Mouse (Mus musculus) heart, embryonic 15.5 days (tissue): ENCODE data around the gene Gstm4. TPM values are rescaled to one million over a fixed set of nuclear protein-coding genes. Genes with fewer than 3 reads are reported as not detected.
"Not testable (repeated sequence)": the region's sequence is repeated elsewhere in the genome, so short reads cannot be mapped to it uniquely, and the experiment has no call there.

Source experiments
- ATAC-seq: fragments of 200-750 bp; cut with Nextera tagmentation; replicated peaks from 2 replicates; pipeline ENCODE4 v1.8.0; 2017; ENCODE audit warnings: low read depth, moderate TSS enrichment; ENCODE audit not compliant: insufficient number of reproducible peaks, insufficient read depth, low FRiP score
- H3K27ac ChIP-seq: fragments of 300-500 bp; sonication (generic); 2 replicates; pipeline ENCODE4 v1.5.1; 2015; ENCODE audit warnings: mild to moderate bottlenecking, inconsistent platforms
- H3K27me3 ChIP-seq: fragments of 300-500 bp; sonication (generic); 2 replicates; pipeline ENCODE4 v1.6.1; 2015; ENCODE audit warnings: inconsistent platforms
- H3K36me3 ChIP-seq: fragments of 300-500 bp; sonication (generic); 2 replicates; pipeline ENCODE4 v1.6.1; 2015; ENCODE audit warnings: mild to moderate bottlenecking, inconsistent platforms
- H3K4me1 ChIP-seq: fragments of 300-500 bp; sonication (generic); replicated peaks from 2 replicates; pipeline ENCODE4 v1.6.1; 2015; ENCODE audit warnings: inconsistent platforms
- H3K4me2 ChIP-seq: fragments of 300-500 bp; sonication (generic); 2 replicates; pipeline ENCODE4 v1.6.1; 2015; ENCODE audit warnings: inconsistent platforms, mild to moderate bottlenecking, moderate library complexity
- H3K4me3 ChIP-seq: fragments of 300-500 bp; sonication (generic); 2 replicates; pipeline ENCODE4 v1.5.1; 2015; ENCODE audit warnings: mild to moderate bottlenecking, inconsistent platforms
- H3K9ac ChIP-seq: fragments of 300-500 bp; sonication (generic); 2 replicates; pipeline ENCODE4 v1.6.1; 2015; ENCODE audit warnings: mild to moderate bottlenecking, inconsistent platforms
- H3K9me3 ChIP-seq: fragments of 300-500 bp; sonication (generic); replicated peaks from 2 replicates; pipeline ENCODE4 v1.6.1; 2016; ENCODE audit warnings: inconsistent platforms
- WGBS: fragments of 180-500 bp; shearing (Covaris S2); methylation state at CpG from one replicate; pipeline ENCODE4 v1.1.7; 2015; ENCODE audit warnings: mixed read lengths; 5-methylcytosine and 5-hydroxymethylcytosine counted together
- polyA plus RNA-seq: library from polyadenylated mRNA; unstranded; fragments of >200 nt; fragmentation: Nextera tagmentation; extraction: Ambion mirVana; gene quantifications from 2 replicates; pipeline ENCODE4 v1.2.1, GENCODE M21; 2015

Gene Gstm4
- polyA plus RNA-seq, 1 experiment from 2014 or later: 12.9 TPM

DNA sequence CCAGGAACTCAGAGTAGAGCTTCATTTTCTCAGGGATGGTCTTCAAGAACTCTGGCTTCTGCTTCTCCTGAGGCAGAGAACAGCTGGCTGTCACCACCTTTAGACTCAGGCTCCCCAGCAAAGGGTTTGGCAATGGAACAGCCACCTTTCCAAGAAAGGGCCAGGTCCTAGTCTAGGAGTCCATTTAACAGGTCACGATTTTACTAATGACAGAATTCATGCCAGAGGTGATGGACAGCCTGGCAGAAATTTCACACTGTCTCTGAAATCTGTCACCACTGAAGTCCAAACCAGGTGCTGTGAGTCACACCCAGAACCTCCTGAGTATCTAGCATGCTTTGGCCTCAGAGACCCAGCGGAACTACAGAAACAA is 29.7 kb downstream of the Gstm4 start:
- no peak overlapping the region for H3K9ac ChIP-seq

DNA sequence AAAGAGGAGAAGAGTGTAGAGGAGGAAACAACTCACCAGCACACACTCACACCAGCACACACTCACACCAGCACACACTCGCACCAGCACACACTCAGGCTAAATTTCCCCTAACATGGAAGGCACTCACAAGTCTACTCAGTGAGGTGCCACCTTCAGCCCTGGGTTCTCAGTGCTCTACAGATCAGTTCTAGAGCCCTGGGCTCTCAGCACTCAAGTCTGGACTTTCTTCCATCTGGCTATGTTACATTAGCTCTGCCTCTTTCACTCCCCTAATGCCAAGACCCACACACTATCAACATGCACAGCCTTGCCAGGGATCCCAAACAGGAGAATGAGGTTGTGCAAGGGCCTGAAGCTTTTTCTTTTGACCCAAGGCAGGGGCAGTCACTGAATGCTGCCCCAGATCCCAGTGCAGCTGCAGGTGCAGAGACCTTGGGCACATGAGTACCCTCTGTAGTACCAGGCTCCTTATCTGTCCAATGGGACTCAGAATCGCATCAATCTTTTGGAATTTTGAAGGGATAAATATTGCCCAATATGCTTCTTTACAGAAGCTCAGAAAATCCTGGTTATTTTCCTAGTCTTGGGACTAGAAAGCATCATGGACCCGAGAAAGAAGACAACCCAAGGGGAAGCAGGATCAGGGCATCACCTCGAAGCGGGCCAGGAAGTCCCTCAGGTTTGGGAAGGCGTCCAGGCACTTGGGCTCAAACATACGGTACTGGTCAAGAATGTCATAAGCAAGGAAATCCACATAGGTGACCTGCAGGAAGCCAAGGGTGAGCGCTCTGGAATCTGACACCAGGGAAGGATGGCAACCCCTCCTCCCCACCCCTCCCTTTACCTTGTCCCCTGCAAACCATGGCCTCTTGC is 30.4 kb downstream of the Gstm4 start:
- WGBS: 79% methylated on average over 7 of the region's 8 CpGs
- Histone ChIP-seq H3K27me3 (no peaks in the 10 kb centered on the region), H3K4me1 (peaks cover 37% of the 10 kb centered on the region), H3K4me2 (no peak overlapping the region), H3K36me3 (no peaks in the 10 kb centered on the region), H3K4me3 (no peak overlapping the region), H3K9me3 (no peaks in the 10 kb centered on the region), H3K27ac (no peak overlapping the region), H3K9ac (no peak overlapping the region)
- no peak for ATAC-seq

More for the DNA sequence above, 29.7 kb downstream of the Gstm4 start:
- WGBS: 86% methylated on average over 2 of the region's 2 CpGs
- H3K4me3 ChIP-seq: no peak overlapping the region
- H3K27ac ChIP-seq: no peak overlapping the region
- no peaks in the 10 kb centered on the region for H3K27me3 ChIP-seq
- no peaks in the 10 kb centered on the region for H3K36me3 ChIP-seq
- peaks cover 43% of the 10 kb centered on the region for H3K4me1 ChIP-seq
- H3K4me2 ChIP-seq: no peak overlapping the region
- H3K9me3 ChIP-seq: no peaks in the 10 kb centered on the region
- ATAC-seq: no peak

DNA sequence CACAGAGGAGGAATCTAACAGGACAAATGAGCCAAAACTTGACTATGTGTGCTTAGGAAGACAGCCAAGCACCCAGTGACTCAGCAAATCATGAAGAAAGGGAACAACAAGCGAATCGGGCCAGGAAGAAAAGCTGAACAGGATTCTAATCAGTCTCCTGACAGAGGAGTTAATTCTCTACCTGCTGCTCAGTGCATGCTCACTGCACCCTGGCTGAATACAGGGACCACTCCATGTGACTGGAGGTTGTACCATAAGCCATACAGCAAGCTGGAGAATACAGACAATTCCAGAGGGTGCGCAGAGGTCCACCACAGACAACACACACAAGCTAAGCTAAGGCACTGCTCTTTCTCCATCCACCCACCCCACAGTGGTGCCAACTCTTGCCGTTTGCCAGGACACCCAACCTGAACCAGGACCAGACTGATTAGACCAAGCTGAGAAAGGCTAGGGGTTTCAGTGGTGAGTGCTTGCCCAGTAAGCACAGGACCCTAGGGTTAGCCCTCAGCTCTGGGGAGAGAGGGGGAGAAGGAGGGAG is 31.3 kb downstream of the Gstm4 start:
- no peak overlapping the region for H3K9ac ChIP-seq

DNA sequence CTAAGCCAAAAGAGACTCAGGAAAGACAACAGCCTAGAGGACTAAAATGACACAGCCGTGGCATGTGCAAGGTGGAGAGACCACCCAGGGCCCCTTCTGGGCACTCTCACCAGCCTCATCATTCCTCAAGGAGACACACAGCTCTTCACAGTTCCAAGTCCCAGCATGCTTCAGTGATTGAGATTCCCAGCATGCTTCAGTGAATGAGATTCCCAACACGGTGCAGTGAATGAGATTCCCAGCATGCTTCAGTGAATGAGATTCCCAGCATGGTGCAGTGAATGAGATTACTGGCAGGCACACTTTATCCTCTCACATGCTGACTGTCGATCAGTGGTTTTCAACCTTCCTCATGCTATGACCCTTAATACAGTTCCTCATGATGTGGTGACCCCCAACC is 33.1 kb downstream of the Gstm4 start:
- Histone ChIP-seq H3K4me2 (no peak overlapping the region), H3K27ac (no peak overlapping the region), H3K9ac (no peak overlapping the region), H3K27me3 (no peaks in the 10 kb centered on the region), H3K9me3 (no peaks in the 10 kb centered on the region), H3K4me1 (peaks cover 17% of the 10 kb centered on the region), H3K36me3 (no peaks in the 10 kb centered on the region), H3K4me3 (no peak overlapping the region)
- no peak for ATAC-seq
- 58% methylated on average over 3 of the region's 3 CpGs for WGBS

More for the DNA sequence above, 31.3 kb downstream of the Gstm4 start:
- Histone ChIP-seq H3K4me1 (peaks cover 28% of the 10 kb centered on the region), H3K27me3 (no peaks in the 10 kb centered on the region), H3K27ac (peak overlapping the region; percentile 29; the same call in 1 of the 2 replicates), H3K4me3 (no peak overlapping the region), H3K9me3 (no peaks in the 10 kb centered on the region), H3K4me2 (no peak overlapping the region), H3K36me3 (no peaks in the 10 kb centered on the region)
- 65% methylated on average over 4 of the region's 4 CpGs for WGBS
- ATAC-seq: no peak

DNA sequence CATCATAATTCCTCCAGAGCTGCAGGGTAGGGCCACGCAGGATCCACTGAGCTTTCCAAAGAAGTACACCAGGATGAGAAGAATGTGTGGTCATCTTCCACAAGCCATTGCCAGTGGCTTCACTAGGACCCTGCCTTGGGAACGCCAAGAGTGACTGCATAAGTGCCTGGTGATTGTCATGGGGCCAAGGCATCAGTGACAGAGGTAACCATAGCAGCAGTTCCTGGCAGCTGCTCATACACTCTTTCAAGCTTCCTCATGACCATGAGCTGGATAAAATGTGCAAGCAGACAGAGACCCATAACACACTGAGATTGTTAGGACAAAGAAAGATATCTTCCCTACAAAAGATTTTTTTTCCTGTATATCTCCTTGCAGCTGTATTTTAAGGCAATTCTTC is 34.4 kb downstream of the Gstm4 start:
- no peaks in the 10 kb centered on the region for H3K27me3 ChIP-seq
- no peak overlapping the region for H3K4me3 ChIP-seq
- 0 out of 2 replicates have a peak, but pooled peaks have one; percentile 58 for ATAC-seq
- 42% methylated on average over 2 of the region's 2 CpGs for WGBS
- H3K36me3 ChIP-seq: no peaks in the 10 kb centered on the region
- H3K4me2 ChIP-seq: no peak overlapping the region
- peaks cover 17% of the 10 kb centered on the region for H3K4me1 ChIP-seq
- H3K9ac ChIP-seq: no peak overlapping the region
- no peaks in the 10 kb centered on the region for H3K9me3 ChIP-seq
- no peak overlapping the region for H3K27ac ChIP-seq

DNA sequence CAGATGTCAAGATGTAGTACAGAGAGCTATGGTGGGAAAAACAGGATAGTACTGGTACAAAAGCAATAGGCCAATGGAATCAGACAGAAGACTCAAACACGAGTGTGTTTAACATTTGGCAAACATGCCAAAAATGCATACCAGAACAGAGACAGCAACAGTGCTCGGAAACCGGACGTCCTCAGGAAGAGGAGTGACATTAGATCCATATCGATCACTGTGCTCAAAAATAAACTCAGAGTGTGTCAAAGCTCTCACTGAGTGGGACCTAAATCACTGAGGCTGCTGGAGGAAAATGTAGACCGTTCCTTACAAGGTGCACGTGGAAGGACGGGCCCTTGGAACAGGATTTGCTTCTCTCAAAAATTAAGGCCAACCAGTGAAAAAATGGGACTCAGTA is 42.7 kb downstream of the Gstm4 start:
- Histone ChIP-seq H3K4me2 (no peak overlapping the region), H3K27ac (no peak overlapping the region), H3K27me3 (no peaks in the 10 kb centered on the region), H3K4me3 (no peak overlapping the region), H3K36me3 (no peaks in the 10 kb centered on the region), H3K9me3 (no peaks in the 10 kb centered on the region), H3K4me1 (no peaks in the 10 kb centered on the region), H3K9ac (no peak overlapping the region)
- 65% methylated on average over 8 of the region's 8 CpGs for whole genome bisulfite sequencing
- no peak for ATAC-seq

DNA sequence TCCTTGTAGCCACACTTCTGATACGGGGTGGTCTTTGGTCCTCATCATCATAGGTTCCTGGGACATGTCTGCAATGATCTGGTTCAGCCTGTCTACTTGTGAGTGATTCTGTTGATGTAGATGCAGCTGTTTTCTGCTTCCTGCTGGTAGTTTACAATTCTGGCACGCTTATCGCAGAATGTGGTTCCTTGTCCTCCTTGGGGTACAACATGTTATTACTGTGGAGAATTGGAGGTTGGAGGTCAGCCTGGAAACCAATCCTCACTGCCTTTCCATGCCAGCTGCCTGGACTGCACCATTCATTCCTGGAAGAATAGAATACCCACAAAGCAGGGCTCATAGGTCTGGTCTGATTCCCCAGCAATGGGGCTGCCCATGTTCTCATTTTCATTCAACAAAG is 45.2 kb downstream of the Gstm4 start:
- ATAC-seq: no peak
- WGBS: 85% methylated on average over 3 of the region's 3 CpGs

DNA sequence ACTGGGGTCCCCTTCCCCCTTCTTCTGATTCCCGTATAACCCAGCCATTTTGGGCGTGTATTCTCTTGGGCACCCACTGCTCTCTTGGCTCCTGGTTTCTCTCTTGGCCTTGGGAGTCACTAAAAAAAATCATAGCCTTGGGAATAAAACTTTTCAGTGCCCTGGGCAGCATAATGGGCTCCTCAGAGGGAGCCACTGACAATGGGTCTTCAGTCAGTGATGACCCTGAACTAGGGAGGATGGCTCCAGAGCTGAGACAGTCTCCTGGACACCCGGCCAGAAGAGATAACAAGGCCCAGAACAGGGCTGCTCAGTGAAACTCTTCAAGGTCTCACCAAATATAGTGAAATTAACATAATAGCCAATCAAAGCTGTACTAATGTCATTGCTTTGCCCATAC is 46.1 kb downstream of the Gstm4 start:
- 77% methylated on average over 3 of the region's 3 CpGs for WGBS
- Histone ChIP-seq H3K9ac (no peak overlapping the region), H3K4me1 (no peaks in the 10 kb centered on the region), H3K36me3 (no peaks in the 10 kb centered on the region), H3K27me3 (no peaks in the 10 kb centered on the region), H3K9me3 (no peaks in the 10 kb centered on the region), H3K27ac (no peak overlapping the region), H3K4me3 (no peak overlapping the region), H3K4me2 (no peak overlapping the region)
- no peak for ATAC-seq

More for the DNA sequence above, 45.2 kb downstream of the Gstm4 start:
- no peak overlapping the region for H3K27ac ChIP-seq
- no peak overlapping the region for H3K9ac ChIP-seq
- no peaks in the 10 kb centered on the region for H3K4me1 ChIP-seq
- no peak overlapping the region for H3K4me2 ChIP-seq
- no peaks in the 10 kb centered on the region for H3K36me3 ChIP-seq
- H3K27me3 ChIP-seq: no peaks in the 10 kb centered on the region
- H3K4me3 ChIP-seq: no peak overlapping the region
- H3K9me3 ChIP-seq: no peaks in the 10 kb centered on the region

DNA sequence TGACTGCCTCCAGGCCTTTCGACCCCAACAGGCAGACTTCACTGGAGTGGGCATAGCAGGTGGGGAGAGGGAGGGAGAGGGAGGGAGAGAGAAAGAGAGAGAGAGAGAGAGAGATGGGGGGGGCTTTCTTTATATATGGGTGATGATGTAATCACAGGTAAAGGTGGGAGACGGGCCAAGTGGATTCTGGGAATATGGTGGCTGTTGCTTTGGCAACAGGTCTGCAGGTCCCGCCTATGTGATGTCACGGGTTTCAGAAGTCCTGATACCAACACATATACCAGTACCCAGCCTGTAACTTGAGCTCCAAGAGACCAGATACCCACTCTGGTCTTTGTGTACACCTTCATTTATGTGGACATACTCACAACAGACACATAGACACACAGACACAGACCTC is 48.1 kb downstream of the Gstm4 start:
- no peaks in the 10 kb centered on the region for H3K9me3 ChIP-seq
- no peak overlapping the region for H3K4me2 ChIP-seq
- H3K4me1 ChIP-seq: no peaks in the 10 kb centered on the region
- no peak for ATAC-seq
- H3K27me3 ChIP-seq: no peaks in the 10 kb centered on the region
- 78% methylated on average over 4 of the region's 4 CpGs for WGBS
- no peaks in the 10 kb centered on the region for H3K36me3 ChIP-seq
- no peak overlapping the region for H3K27ac ChIP-seq
- no peak overlapping the region for H3K9ac ChIP-seq
- H3K4me3 ChIP-seq: no peak overlapping the region

DNA sequence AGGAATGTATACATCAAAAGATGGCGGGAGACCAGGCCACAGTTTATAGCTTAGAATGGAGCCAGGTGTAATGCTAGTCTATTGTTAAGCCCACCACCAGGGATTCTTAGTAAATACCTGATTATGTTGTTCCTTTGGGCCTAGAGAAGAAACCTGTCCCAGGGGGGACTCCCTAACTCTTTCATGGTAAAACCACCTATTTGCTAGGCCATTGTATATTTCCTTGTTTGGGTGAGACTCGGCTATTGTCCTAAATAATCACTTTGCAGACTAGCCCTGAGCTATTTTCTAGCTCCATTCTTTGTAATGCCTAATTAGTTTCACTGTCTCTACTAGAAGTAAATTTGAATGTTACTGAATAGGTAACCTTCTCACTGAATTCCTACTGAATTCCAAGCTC is 48.7 kb downstream of the Gstm4 start:
- H3K4me3 ChIP-seq, H3K9ac ChIP-seq, H3K9me3 ChIP-seq, ATAC-seq, H3K4me1 ChIP-seq, H3K4me2 ChIP-seq, H3K27ac ChIP-seq, H3K27me3 ChIP-seq, H3K36me3 ChIP-seq: not testable (repeated sequence)
- 78% methylated on average over 2 of the region's 2 CpGs for WGBS
